Mouse (Mus musculus) kidney, postnatal 25 days (tissue): Measurements from ENCODE around the gene Nav2.
A peak's percentile ranks its signal among the peaks of the same experiment; 100 is the strongest.

Experiments used
- DNase-seq, 2 experiments: peaks; one replicate each; pipeline ENCODE4 v3.0.0; 2021; ENCODE audit warnings: mixed read lengths in 2 of 2

Gene Nav2

GRCm38 (mm10) chr7:49341151-49341918 is 432.8 kb downstream of the Nav2 start:
- DNase-seq = peak in 1 of 2 experiments; percentile 8

GRCm38 (mm10) chr7:49341919-49342529 is 433.5 kb downstream of the Nav2 start:
- DNase-seq = peak in 1 of 2 experiments; percentile 5

- DNase-seq = no peak
Observed at GRCm38 (mm10) chr7:49342556-49343080, 434.1 kb downstream of the Nav2 start.

- DNase-seq = no peak
Observed at GRCm38 (mm10) chr7:49343081-49343600, 434.6 kb downstream of the Nav2 start.

- DNase-seq = no peak
Observed at GRCm38 (mm10) chr7:49343752-49344484, 435.4 kb downstream of the Nav2 start.

- DNase-seq = no peak
Observed at GRCm38 (mm10) chr7:49347338-49348272, 439.1 kb downstream of the Nav2 start.

GRCm38 (mm10) chr7:49348636-49349035 is 440.1 kb downstream of the Nav2 start:
- DNase-seq = no peak

GRCm38 (mm10) chr7:49350321-49351007 is 441.9 kb downstream of the Nav2 start:
- DNase-seq = no peak

- DNase-seq = no peak
Observed at GRCm38 (mm10) chr7:49351596-49352258, 443.2 kb downstream of the Nav2 start.

GRCm38 (mm10) chr7:49357441-49358165 is 449.1 kb downstream of the Nav2 start:
- DNase-seq = no peak

GRCm38 (mm10) chr7:49359120-49359519 is 450.6 kb downstream of the Nav2 start:
- DNase-seq = no peak

- no peak for DNase-seq
Observed at GRCm38 (mm10) chr7:49360597-49360996, 452.1 kb downstream of the Nav2 start.

- DNase-seq = no peak
Observed at GRCm38 (mm10) chr7:49361465-49362090, 453.1 kb downstream of the Nav2 start.

GRCm38 (mm10) chr7:49364486-49365162 is 456.1 kb downstream of the Nav2 start:
- DNase-seq = no peak

GRCm38 (mm10) chr7:49368590-49368989 is 460.1 kb downstream of the Nav2 start:
- no peak for DNase-seq

GRCm38 (mm10) chr7:49369006-49369405 is 460.5 kb downstream of the Nav2 start:
- no peak for DNase-seq

- DNase-seq = no peak
Observed at GRCm38 (mm10) chr7:49369809-49370473, 461.4 kb downstream of the Nav2 start.

GRCm38 (mm10) chr7:49371345-49371744 is 462.8 kb downstream of the Nav2 start:
- no peak for DNase-seq
